Mouse (Mus musculus) stomach, embryonic 14.5 days (tissue): Measurements from ENCODE around the gene Bcar1. TPM values are rescaled to one million over a fixed set of nuclear protein-coding genes. Genes with fewer than 3 reads are reported as not detected.

ENCODE experiments used
- ATAC-seq: fragments of 200-750 bp; cut with Nextera tagmentation; 2 replicates; pipeline ENCODE4 v1.8.0; 2017; ENCODE audit warnings: low read depth, moderate TSS enrichment; ENCODE audit not compliant: insufficient number of reproducible peaks, insufficient read depth, low FRiP score
- H3K27ac ChIP-seq: fragments of 300-500 bp; sonication (generic); 2 replicates; pipeline ENCODE4 v1.5.1; 2014; ENCODE audit warnings: mild to moderate bottlenecking, low read length, moderate library complexity, mixed read lengths
- H3K27me3 ChIP-seq: fragments of 300-500 bp; sonication (generic); 2 replicates; pipeline ENCODE4 v1.6.1; 2014; ENCODE audit warnings: low read length, control low read depth, mixed read lengths; ENCODE audit not compliant: control insufficient read depth, insufficient read depth
- H3K36me3 ChIP-seq: fragments of 300-500 bp; sonication (generic); 2 replicates; pipeline ENCODE4 v1.6.1; 2014; ENCODE audit warnings: mild to moderate bottlenecking, control low read depth, low read length, moderate library complexity, mixed read lengths; ENCODE audit not compliant: control insufficient read depth, insufficient read depth
- H3K4me1 ChIP-seq: fragments of 300-500 bp; sonication (generic); 2 replicates; pipeline ENCODE4 v1.6.1; 2014; ENCODE audit warnings: low read length, control low read depth, mixed read lengths; ENCODE audit not compliant: control insufficient read depth, insufficient read depth
- H3K4me2 ChIP-seq: fragments of 300-500 bp; sonication (generic); replicated peaks from 2 replicates; pipeline ENCODE4 v1.6.1; 2014; ENCODE audit warnings: low read depth, low read length, control low read depth
- H3K4me3 ChIP-seq: fragments of 300-500 bp; sonication (generic); 2 replicates; pipeline ENCODE4 v1.5.1; 2014; ENCODE audit warnings: low read depth, low read length, control low read depth
- H3K9ac ChIP-seq: fragments of 300-500 bp; sonication (generic); replicated peaks from 2 replicates; pipeline ENCODE4 v1.6.1; 2014; ENCODE audit warnings: low read depth, mild to moderate bottlenecking, control low read depth, low read length, moderate library complexity, mixed read lengths
- H3K9me3 ChIP-seq: fragments of 300-500 bp; sonication (generic); 2 replicates; pipeline ENCODE4 v1.6.1; 2016; ENCODE audit warnings: low read depth, low read length, control low read depth; ENCODE audit not compliant: control insufficient read depth
- WGBS: fragments of 180-500 bp; shearing (Covaris S2); extraction: QIAGEN DNeasy Blood & Tissue Kit; methylation state at CpG from one replicate; pipeline ENCODE4 v1.1.7; 2014; 5-methylcytosine and 5-hydroxymethylcytosine counted together
- polyA plus RNA-seq: library from polyadenylated mRNA; unstranded; fragments of >200 nt; fragmentation: Nextera tagmentation; extraction: Ambion mirVana; gene quantifications from 2 replicates; pipeline ENCODE4 v1.2.1, GENCODE M21; 2014

Gene Bcar1
- polyA plus RNA-seq, 1 experiment from 2014 or later: 46.5 TPM

DNA sequence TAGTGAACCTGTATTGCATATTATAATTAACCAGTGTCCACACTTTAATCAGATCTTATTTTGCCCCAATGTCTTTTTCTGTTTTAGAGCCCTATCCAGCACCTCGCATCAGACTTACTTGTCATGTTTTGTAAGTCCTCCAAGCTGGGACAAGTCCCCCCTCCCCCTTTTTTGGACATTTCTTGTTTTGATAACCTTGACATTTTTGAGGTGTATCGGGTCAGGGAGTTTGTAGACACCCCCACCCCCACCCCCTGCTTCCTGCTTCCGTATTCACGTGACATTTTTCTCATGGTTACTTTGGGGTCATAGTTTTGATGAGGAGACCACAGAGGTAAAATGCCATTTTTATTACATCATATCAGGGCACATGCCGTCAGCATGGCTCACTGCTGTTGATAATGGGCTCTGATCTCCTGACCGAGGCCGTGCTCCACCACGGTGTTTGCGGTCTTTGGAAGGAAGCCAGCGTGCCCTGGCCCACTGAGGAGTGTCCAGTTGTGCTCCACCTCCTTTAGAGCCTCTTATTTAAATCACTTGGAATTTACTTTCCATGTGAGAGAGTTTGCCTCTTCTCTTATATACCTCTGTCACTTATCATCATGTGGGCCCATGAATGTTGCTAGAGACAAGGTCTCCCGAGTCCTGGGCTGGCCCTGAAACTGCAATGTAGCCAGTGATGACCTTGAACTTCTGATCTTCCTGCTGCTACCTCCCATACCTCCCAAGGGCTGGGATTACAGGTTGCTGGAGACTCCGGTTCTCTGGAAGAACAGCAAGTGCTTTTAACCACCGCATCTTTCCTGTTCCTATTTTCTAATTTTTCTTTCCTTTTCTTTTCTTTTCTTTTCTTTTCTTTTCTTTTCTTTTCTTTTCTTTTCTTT is 3.2 kb upstream of the Bcar1 start:
- Histone ChIP-seq H3K4me2 (0 out of 2 replicates have a peak overlapping the region, but pooled peaks have one; percentile 38), H3K9ac (no peak overlapping the region), H3K9me3 (no peaks in the 10 kb centered on the region), H3K4me1 (peaks cover 33% of the 10 kb centered on the region), H3K27me3 (no peaks in the 10 kb centered on the region), H3K27ac (peak overlapping the region; percentile 86; the same call in 1 of the 2 replicates), H3K4me3 (no peak overlapping the region), H3K36me3 (no peaks in the 10 kb centered on the region)
- WGBS: 68% methylated on average over 13 of the region's 13 CpGs
- no peak for ATAC-seq

DNA sequence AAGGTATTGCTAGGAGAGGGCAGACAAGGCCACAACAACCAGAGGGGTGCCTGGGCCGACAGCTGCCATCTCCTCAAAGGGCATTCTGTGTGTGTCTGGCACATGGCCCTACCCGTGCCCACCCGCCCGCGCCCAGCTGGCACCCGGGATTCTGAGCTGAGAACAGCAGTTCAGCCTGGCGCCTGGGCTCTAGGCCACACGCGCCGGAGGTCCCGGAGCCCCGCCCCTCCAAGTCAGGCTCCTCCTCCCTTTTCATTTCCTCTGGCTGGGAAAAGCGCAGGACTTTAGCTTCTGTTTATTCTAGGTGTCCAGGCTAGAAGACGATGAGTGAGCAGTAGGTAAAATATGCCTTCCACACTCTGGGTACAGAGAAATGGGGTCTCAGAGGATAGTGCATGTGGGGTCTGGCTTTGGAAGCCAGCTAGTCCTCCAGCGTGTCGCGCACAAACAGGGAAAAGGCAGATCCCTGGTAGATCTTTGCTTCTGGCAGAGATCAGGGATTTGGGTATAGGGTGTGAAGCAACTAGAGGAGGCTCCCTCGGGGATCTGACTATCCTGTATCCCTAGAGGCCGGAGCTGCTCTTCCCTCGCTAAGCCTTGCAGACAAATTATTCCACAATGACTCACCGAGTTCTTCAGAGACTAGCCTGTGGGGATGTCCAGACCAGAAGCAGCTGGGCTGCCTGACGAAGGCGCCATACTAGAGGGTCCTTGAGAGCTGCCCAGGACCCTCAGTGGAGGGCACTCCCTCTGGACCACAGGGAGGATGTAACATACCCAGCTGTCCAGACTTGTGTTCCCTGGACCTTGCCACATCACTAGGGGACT is 2.2 kb upstream of the Bcar1 start:
- WGBS: 3% methylated on average over 23 of the region's 23 CpGs

DNA sequence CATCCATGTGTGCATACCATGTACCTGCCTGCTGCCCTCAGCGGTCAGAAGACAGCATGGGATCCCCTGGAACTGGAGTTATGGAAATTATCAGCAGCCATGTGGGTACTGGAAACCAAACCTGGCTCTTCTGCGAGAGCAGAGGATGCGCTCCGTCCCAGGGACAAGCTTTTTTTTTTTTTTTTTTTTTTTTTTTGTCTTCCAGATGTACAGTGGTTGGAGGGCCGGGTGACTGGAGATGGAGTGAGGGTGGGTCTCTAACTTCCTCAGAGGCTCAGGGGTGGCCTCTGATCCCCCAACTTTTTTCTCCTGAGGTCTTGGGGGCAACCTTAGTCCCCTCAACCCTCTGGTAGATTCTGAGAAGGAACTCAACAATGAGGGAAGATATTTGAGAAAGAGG is 1.5 kb upstream of the Bcar1 start:
- Histone ChIP-seq H3K36me3 (no peaks in the 10 kb centered on the region), H3K4me2 (peak overlapping the region; percentile 38; the same call in 1 of the 2 replicates), H3K27me3 (no peaks in the 10 kb centered on the region), H3K4me1 (peaks cover 48% of the 10 kb centered on the region), H3K9me3 (no peaks in the 10 kb centered on the region), H3K9ac (no peak overlapping the region), H3K27ac (peak overlapping the region; percentile 86; the same call in 1 of the 2 replicates), H3K4me3 (no peak overlapping the region)
- no peak for ATAC-seq
- WGBS: 51% methylated on average over 5 of the region's 5 CpGs

More for the DNA sequence above, 2.2 kb upstream of the Bcar1 start:
- Histone ChIP-seq H3K27me3 (no peaks in the 10 kb centered on the region), H3K36me3 (no peaks in the 10 kb centered on the region), H3K9ac (peak overlapping the region; percentile 12; the same call in 1 of the 2 replicates), H3K27ac (peak overlapping the region; percentile 86), H3K9me3 (no peaks in the 10 kb centered on the region), H3K4me1 (peaks cover 43% of the 10 kb centered on the region), H3K4me3 (peak overlapping the region; percentile 12), H3K4me2 (peak overlapping the region; percentile 38)
- ATAC-seq: peak; percentile 33; the same call in 1 of the 2 replicates

DNA sequence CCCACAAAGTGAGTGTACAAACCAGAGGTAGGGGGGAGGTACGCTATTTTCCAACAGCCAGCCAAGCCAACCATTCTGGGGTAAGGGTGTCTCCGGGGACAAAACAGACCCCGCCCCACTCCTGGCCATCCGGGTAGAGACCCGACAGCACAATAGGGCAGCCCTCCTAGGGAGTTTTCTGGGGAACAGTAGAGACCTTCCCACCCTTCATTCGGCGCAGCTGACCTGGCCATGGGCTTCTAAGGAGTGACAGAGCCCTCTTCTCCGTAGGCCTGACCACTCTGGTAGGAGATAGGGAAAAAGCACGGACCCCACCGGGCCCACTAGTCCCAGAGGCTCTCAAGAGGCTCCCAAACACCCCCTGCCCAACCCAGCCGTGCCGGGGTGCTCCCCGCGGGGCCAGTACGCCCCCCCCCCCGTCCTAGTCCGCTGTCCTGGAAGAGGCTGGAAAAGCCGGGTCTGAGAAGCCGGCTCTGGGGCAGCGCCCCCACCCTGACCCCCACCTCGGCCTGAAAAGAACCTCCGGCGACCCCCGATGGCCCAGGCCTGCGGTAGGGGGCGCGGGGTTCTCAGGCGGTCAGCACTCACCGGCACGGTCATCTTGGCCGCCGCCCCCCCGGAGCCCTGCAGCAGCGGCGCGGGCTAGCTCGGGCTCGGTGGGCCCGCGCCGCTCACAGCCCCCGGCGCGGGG is 363 bp downstream of the Bcar1 start:
- ATAC-seq: peak; percentile 1; the same call in 1 of the 2 replicates
- Histone ChIP-seq H3K36me3 (no peaks in the 10 kb centered on the region), H3K27ac (peak overlapping the region; percentile 72; the same call in 1 of the 2 replicates), H3K4me3 (peak overlapping the region; percentile 95), H3K4me2 (peak overlapping the region; percentile 87), H3K4me1 (peaks cover 58% of the 10 kb centered on the region), H3K27me3 (no peaks in the 10 kb centered on the region), H3K9me3 (no peaks in the 10 kb centered on the region), H3K9ac (peak overlapping the region; percentile 86)
- WGBS: under 1% methylated on average over 40 of the region's 44 CpGs

DNA sequence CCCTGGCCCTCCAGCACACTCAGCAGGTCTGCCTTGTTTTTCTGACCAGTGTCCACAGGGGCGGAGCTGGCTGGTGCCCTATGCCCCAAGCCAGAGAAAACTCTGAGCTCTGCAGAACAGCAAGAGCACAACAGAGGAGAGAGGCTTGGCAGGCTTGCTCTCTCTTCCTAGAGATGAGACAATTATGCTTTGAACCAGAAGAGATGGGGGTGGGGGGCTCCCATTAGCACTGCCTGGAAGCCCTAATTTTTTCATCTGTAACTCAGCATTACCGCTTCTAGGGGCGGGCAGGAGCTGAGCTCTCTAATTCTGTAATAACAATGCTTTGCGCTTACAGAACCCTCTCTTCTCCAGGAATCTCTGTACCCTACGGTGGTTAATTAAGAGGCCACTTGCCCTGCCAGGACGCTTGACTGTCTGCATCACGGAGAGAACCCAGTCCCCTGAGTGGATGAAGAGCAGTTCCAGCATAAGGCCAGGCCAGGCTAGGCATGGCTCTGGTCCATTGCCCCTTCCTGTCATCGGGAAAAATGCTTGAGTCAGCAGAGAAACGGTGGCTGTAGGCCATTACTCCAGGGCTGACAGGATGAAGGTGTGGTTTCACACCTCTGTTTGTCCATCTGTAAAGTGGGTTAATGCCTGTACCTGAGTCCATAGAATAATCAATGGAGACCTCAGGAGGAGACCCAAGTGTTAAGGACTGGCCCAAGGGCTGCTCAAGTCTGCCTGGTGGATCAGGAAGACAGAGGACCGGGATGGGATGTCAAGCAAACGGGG is 1.2 kb downstream of the Bcar1 start:
- H3K27me3 ChIP-seq: no peaks in the 10 kb centered on the region
- ATAC-seq: no peak
- H3K9me3 ChIP-seq: no peaks in the 10 kb centered on the region
- H3K4me3 ChIP-seq: peak overlapping the region; percentile 95
- H3K4me2 ChIP-seq: peak overlapping the region; percentile 87
- peak overlapping the region; percentile 72; the same call in 1 of the 2 replicates for H3K27ac ChIP-seq
- WGBS: 22% methylated on average over 11 of the region's 11 CpGs
- H3K36me3 ChIP-seq: no peaks in the 10 kb centered on the region
- peaks cover 58% of the 10 kb centered on the region for H3K4me1 ChIP-seq
- peak overlapping the region; percentile 86; the same call in 1 of the 2 replicates for H3K9ac ChIP-seq

DNA sequence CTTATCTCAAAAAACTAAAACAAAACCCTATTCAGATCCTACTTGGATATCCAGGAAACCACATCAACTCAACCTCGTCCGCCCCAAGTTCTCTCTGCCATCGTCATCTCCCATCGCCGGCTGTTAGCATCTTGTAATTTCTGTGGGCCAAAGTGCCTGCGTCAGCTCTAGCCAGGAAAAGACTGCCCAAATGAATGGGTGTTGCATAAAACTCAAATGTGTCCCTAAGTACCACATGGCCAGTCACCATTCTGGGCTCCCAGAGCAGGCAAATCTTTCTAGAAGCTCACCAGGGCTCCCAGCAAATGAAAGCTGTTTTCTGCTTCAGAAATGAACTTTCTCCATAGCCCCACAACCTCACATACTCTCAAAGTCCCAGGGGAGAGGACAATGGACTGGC is 2.1 kb downstream of the Bcar1 start:
- H3K9me3 ChIP-seq: no peaks in the 10 kb centered on the region
- 65% methylated on average over 6 of the region's 6 CpGs for WGBS
- peak overlapping the region; percentile 72; the same call in 1 of the 2 replicates for H3K27ac ChIP-seq
- ATAC-seq: no peak
- H3K4me3 ChIP-seq: 0 out of 2 replicates have a peak overlapping the region, but pooled peaks have one; percentile 95
- peak overlapping the region; percentile 87 for H3K4me2 ChIP-seq
- H3K36me3 ChIP-seq: no peaks in the 10 kb centered on the region
- H3K9ac ChIP-seq: no peak overlapping the region; the same call in 1 of the 2 replicates
- peaks cover 67% of the 10 kb centered on the region for H3K4me1 ChIP-seq
- no peaks in the 10 kb centered on the region for H3K27me3 ChIP-seq

DNA sequence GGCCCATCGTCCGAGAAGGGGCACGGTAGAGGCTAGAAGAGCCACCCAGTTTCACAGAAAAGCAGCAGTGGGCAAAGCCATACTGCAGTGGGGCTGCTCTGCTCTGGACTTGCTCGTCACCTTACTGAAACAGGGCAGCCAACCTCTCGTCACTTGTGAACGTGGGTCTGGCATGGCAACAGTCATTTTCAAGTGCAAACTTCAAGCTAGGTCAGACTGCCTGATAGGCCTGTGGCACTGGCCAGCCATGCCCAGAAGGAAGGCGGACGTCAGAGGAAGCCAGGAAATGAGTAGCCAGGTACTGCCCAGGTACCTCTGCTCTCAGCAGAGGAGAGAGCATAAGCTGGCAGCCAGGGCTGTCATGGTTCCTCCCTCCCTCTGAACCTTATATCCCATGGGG is 2.6 kb downstream of the Bcar1 start:
- Histone ChIP-seq H3K9ac (no peak overlapping the region; the same call in 1 of the 2 replicates), H3K4me3 (no peak overlapping the region), H3K27ac (no peak overlapping the region), H3K9me3 (no peaks in the 10 kb centered on the region), H3K4me1 (peaks cover 68% of the 10 kb centered on the region), H3K27me3 (no peaks in the 10 kb centered on the region), H3K36me3 (no peaks in the 10 kb centered on the region), H3K4me2 (peak overlapping the region; percentile 14; the same call in 1 of the 2 replicates)
- WGBS: 73% methylated on average over 8 of the region's 8 CpGs
- ATAC-seq: no peak
